Mouse (Mus musculus): Measurements from ENCODE around the gene Sox13. TPM values are rescaled to one million over a fixed set of nuclear protein-coding genes. Genes with fewer than 3 reads are reported as not detected.
"Not testable (repeated sequence)": the region's sequence is repeated elsewhere in the genome, so short reads cannot be mapped to it uniquely, and the experiment has no call there.

Sox13 gene
- total RNA-seq, 1 experiment from 2014 or later = 0.58 TPM

DNA sequence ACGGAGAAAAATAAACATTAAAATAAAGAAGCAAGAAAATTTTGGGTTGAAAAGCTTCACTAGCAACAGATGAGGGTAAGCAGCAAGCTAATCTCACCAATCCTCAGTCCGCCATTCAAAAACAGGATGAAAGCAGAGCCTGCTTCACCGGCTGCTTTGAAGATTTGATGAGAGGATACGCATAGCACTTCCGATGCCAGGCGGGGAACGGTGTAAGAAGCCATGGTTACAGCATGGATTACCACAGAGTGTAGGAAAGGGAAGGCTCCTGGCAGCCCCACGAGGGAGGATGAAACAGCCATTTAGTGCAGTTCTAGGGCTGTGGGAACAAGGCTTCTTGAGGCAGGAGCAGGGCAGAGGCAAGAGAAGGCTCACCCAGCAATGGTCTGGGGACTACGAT, 72.4 kb downstream of the Sox13 start:
- no peak for ATAC-seq (ENCODE audit: extremely low read depth, insufficient number of reproducible peaks, low FRiP score, poor library complexity, severe bottlenecking)

DNA sequence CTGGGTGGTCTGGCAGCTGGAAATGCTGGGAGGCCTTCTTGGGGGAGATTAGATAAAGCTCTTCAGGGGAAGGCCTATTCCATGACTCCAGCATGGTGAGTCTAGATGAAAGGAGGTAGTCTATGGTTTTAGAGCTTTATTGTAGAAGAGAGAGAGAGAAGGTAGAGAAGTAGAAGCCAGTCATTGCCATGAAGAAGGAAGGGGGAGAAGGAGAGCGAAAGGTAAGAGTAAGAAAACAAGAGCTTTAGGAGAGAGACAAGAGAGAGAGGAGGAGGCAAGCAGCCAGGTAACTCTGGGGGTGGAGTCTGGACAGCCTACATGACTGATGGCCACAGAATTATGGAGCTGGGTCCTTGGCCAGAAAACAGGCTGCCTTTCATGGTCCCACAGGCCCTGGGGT, 74.0 kb downstream of the Sox13 start, which contains the start of gene Ren1:
Gene Ren1, plus strand, starts transcription at position 301 of the 400 bp plus-strand sequence.
- ATAC-seq (ENCODE audit: extremely low read depth, insufficient number of reproducible peaks, low FRiP score, poor library complexity, severe bottlenecking) = no peak

DNA sequence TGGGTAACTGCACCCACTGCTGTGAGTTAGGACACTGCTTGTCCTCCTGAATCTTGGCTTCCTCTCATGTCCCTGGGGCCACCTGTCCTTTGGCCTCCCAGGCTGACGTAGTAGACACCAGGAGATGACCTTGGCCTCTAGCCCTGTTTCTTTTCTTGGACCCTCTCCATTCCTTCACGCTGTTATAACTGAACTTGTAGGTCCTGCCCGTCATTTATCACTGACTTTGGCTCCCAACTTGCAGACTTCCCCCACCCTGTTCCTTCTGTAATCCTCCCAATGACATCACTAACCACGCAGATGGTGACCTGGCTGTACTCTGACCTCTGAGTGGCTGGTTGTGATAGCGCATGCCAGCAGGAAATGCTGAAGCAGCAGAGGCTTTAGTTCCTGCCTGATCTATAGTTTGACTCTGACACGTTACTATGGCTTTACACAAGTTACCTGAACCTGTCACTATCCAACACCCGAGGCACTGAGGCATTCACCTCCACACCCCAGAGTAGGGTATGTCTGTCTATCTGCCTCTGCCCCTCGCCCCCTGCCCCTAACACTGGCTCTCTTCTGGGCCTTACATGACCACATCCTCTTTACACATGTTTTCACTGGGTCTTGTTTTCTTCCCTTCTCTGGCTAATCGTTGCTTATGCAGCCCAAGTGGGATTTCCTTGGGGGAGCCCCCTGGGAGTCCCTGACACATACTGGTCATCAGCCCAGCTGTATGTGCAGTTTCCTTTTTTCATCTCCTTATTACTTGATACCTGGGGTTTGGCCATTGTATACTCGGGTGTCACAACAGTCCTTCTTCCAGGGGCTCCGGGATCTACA, 76.3 kb downstream of the Sox13 start:
- peak; percentile 69 for ATAC-seq (ENCODE audit: extremely low read depth, insufficient number of reproducible peaks, low FRiP score, poor library complexity, severe bottlenecking)

DNA sequence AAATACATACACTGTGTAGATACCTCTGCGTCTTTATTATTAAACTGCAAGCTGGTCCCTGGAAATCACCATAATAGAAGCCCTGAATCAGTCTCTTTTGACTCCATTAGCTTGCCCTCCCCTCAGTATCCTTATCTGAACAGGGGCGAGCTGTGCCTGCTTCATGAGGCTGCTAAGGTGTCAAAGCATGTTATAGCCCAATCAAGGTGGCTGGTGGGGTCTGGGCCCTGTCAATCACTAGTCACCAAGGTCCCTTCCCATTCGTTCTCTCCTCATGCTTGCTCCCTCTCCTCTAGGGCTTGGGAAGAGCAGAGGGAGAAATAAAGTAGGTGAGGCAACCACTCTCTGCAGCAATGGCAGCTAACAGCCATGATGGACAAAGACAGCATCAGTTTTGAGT, 77.0 kb downstream of the Sox13 start:
- ATAC-seq (ENCODE audit: extremely low read depth, insufficient number of reproducible peaks, low FRiP score, poor library complexity, severe bottlenecking) = no peak

DNA sequence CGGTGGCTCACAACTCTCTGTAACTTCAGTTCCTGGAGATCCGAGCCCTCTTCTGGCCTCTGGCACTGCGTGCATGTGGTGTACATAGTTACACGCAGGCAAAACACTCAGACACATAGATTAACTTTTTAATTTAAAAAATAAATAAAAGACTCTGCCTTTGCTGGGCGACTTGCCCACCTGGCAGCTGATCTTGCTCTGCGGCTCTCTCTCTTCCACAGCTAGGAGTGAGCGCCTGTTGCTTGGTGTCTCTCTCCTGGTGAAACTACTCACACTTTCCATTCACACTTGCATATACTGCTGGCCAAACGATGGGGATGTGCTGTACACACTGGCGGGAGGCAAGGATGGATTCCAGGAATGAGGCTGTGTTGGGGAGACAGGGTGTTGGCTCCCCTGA, 77.6 kb downstream of the Sox13 start:
- no peak for ATAC-seq (ENCODE audit: extremely low read depth, insufficient number of reproducible peaks, low FRiP score, poor library complexity, severe bottlenecking)

DNA sequence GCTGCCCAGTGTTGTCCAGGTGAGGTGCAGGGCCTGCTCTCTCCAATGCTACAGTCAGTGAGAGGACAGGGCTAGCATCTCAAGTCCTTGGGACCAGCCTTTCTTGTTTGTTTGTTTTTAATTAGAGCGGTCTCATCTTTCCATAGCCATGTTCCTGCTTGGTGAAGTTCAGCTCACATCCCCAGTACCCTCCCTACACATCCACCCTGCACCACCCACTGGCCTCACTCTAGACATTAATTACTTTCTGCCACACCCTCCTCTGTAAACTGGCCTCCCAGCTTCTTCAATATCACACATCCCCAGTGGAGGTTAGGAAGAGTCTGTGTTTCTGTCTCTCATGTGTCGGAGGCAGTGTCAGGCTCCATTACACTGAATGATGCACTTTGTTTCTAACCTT, 79.8 kb downstream of the Sox13 start:
- no peak for ATAC-seq (ENCODE audit: extremely low read depth, insufficient number of reproducible peaks, low FRiP score, poor library complexity, severe bottlenecking)

DNA sequence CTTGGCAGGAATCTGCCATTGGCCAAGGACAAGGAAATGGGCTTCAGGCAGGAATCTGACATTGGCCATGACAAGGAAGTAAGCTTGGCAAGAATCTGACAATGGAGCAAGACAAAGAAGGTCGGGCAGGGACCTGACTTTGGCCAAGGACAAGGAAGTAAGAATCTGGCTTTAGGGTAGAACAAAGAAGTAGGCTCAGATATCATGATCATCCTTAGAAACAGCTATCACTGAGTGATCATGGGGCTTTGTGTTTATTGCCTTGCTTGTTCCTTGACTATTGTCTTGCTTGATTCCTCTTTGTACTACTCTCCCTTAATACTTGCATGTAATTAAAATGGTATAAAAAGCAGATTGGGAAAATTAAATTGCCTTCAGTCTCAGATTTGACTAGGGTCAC, 83.8 kb downstream of the Sox13 start:
- ATAC-seq (ENCODE audit: extremely low read depth, insufficient number of reproducible peaks, low FRiP score, poor library complexity, severe bottlenecking) = not testable (repeated sequence)

DNA sequence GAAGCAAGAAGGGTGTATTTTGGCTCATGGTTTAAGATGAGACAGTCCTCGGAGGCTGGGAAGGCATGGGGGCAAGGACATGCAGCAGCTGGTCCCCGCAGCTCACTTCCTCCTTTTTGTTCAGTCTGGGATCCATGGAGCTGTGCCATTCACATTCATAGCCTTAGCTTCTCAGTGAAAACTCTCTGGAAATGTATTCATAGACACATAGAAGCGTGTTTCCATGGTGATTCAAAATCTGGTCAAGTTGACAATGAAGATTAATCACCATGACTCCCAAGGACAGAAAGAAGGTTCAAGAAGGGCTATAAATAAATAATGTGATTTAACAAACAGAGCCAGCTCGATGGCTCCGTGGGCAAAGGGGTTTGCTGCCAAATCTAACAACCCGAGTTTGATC, 90.2 kb downstream of the Sox13 start:
- no peak for ATAC-seq (ENCODE audit: extremely low read depth, insufficient number of reproducible peaks, low FRiP score, poor library complexity, severe bottlenecking)

DNA sequence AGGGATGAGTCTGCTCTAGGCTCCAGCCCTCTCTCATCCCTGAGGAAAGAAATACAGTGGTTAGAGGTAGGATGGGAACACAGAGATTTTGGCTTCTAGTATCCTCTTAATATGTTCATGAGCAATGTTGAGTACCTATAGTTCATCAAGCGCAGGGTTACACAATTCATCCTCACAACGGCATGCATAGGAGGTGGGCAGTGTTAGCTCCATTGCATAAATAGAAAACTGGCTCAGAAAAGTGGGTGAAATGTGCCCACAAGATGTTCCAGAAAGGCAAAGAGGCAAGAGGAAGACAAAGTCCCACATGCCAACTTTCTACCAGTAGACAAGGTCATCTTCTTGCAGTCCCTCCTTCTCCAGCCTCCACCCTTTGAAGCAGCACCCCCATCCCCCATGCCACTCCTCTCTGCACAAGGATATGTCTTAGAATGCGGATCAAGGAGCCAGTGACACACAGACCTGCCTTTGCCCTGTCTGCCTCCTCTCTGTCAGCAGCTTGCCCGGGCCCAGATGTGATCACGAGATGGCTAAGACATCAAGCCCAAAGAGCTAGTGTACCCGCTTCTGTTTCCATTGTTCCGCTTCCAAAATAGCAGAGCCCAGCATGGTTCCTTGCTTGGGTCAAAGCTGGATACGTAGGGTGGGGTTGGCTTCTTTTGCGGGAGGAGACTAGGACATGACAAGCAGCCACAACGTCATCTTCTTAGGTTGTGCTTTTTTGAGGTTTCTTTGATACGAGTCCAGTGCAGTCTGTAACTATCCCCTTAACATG, 91.3 kb downstream of the Sox13 start:
- no peak for ATAC-seq (ENCODE audit: extremely low read depth, insufficient number of reproducible peaks, low FRiP score, poor library complexity, severe bottlenecking)

Other genes starting within 250 kb of the Sox13 start
- gene Golt1a, start 114.6 kb downstream of the Sox13 start, total RNA-seq (2017) = not detected in 2 replicates
- gene Kiss1, start 102.5 kb downstream of the Sox13 start, total RNA-seq (2017) = not detected in 2 replicates
- gene Ren1, start 73.9 kb downstream of the Sox13 start, total RNA-seq (2017) = not detected in 2 replicates
- gene Etnk2, start 60.8 kb downstream of the Sox13 start, total RNA-seq (2017) = not detected in 2 replicates
- 85.2 and 109 TPM in 2 replicates for gene Snrpe, start 185.9 kb upstream of the Sox13 start, total RNA-seq (2017)
- 36.1 and 37.1 TPM in 2 replicates for gene Zbed6, start 236.5 kb upstream of the Sox13 start, total RNA-seq (2017)
- 9.1 and 16.9 TPM in 2 replicates for gene Gm38394, start 236.9 kb upstream of the Sox13 start, total RNA-seq (2017)